Mouse (Mus musculus): Measurements from ENCODE around the gene Usp36. TPM values are rescaled to one million over a fixed set of nuclear protein-coding genes. Genes with fewer than 3 reads are reported as not detected.

Usp36 gene
- polyA plus RNA-seq, 1 experiment, result 11.5 TPM

GRCm38 (mm10) chr11:118297967-118298366 is 7.9 kb upstream of the Usp36 start:
- Histone ChIP-seq H3K27me3 (ENCODE audit: control insufficient read depth, insufficient read depth, low read length) (no peaks in the 10 kb centered on the region), H3K4me3 (ENCODE audit: low read depth, low read length) (no peak overlapping the region), H3K4me1 (ENCODE audit: control insufficient read depth, insufficient read depth, insufficient read length, low read length) (no peaks in the 10 kb centered on the region), H3K36me3 (ENCODE audit: control insufficient read depth, insufficient read depth, low read length) (no peaks in the 10 kb centered on the region), H3K27ac (ENCODE audit: insufficient read depth, low read depth, low read length) (no peak overlapping the region)
- 89% methylated on average over 3 of the region's 3 CpGs for WGBS
- no peak for TF ChIP-seq CTCF (IDR thresholded peaks at IDR 0.05; ENCODE audit: extremely low read depth, insufficient read length, insufficient replicate concordance, low read depth, low read length)
- no peak for TF ChIP-seq POLR2A (IDR thresholded peaks at IDR 0.05; ENCODE audit: low read depth, low read length)

GRCm38 (mm10) chr11:118295026-118295425 is 5.0 kb upstream of the Usp36 start:
- Histone ChIP-seq H3K27ac (ENCODE audit: insufficient read depth, low read depth, low read length) (no peak overlapping the region), H3K4me3 (ENCODE audit: low read depth, low read length) (no peak overlapping the region), H3K36me3 (ENCODE audit: control insufficient read depth, insufficient read depth, low read length) (no peaks in the 10 kb centered on the region), H3K27me3 (ENCODE audit: control insufficient read depth, insufficient read depth, low read length) (no peaks in the 10 kb centered on the region), H3K4me1 (ENCODE audit: control insufficient read depth, insufficient read depth, insufficient read length, low read length) (no peaks in the 10 kb centered on the region)
- TF ChIP-seq POLR2A (IDR thresholded peaks at IDR 0.05; ENCODE audit: low read depth, low read length) (no peak), CTCF (IDR thresholded peaks at IDR 0.05; ENCODE audit: extremely low read depth, insufficient read length, insufficient replicate concordance, low read depth, low read length) (no peak)
- 58% methylated on average over 2 of the region's 2 CpGs for WGBS

- Histone ChIP-seq H3K36me3 (ENCODE audit: control insufficient read depth, insufficient read depth, low read length) (no peaks in the 10 kb centered on the region), H3K27me3 (ENCODE audit: control insufficient read depth, insufficient read depth, low read length) (no peaks in the 10 kb centered on the region), H3K4me3 (ENCODE audit: low read depth, low read length) (no peak overlapping the region), H3K27ac (ENCODE audit: insufficient read depth, low read depth, low read length) (no peak overlapping the region), H3K4me1 (ENCODE audit: control insufficient read depth, insufficient read depth, insufficient read length, low read length) (peaks cover 9% of the 10 kb centered on the region; the same call in 1 of the 2 replicates)
- 61% methylated on average over 6 of the region's 6 CpGs for WGBS
- TF ChIP-seq CTCF (IDR thresholded peaks at IDR 0.05; ENCODE audit: extremely low read depth, insufficient read length, insufficient replicate concordance, low read depth, low read length), result no peak
- no peak for TF ChIP-seq POLR2A (IDR thresholded peaks at IDR 0.05; ENCODE audit: low read depth, low read length)
Measured at GRCm38 (mm10) chr11:118292671-118293070, 2.6 kb upstream of the Usp36 start.

GRCm38 (mm10) chr11:118289562-118289961 is 482 bp downstream of the Usp36 start:
- TF ChIP-seq POLR2A (IDR thresholded peaks at IDR 0.05; ENCODE audit: low read depth, low read length) (no peak), CTCF (IDR thresholded peaks at IDR 0.05; ENCODE audit: extremely low read depth, insufficient read length, insufficient replicate concordance, low read depth, low read length) (no peak)
- under 1% methylated on average over 22 of the region's 22 CpGs for WGBS
- Histone ChIP-seq H3K27ac (ENCODE audit: insufficient read depth, low read depth, low read length) (peak overlapping the region; percentile 77), H3K4me1 (ENCODE audit: control insufficient read depth, insufficient read depth, insufficient read length, low read length) (peaks cover 9% of the 10 kb centered on the region; the same call in 1 of the 2 replicates), H3K27me3 (ENCODE audit: control insufficient read depth, insufficient read depth, low read length) (no peaks in the 10 kb centered on the region), H3K36me3 (ENCODE audit: control insufficient read depth, insufficient read depth, low read length) (peaks cover 20% of the 10 kb centered on the region), H3K4me3 (ENCODE audit: low read depth, low read length) (peak overlapping the region; percentile 81)

- TF ChIP-seq POLR2A (IDR thresholded peaks at IDR 0.05; ENCODE audit: low read depth, low read length) (no peak), CTCF (IDR thresholded peaks at IDR 0.05; ENCODE audit: extremely low read depth, insufficient read length, insufficient replicate concordance, low read depth, low read length) (no peak)
- H3K36me3 ChIP-seq (ENCODE audit: control insufficient read depth, insufficient read depth, low read length), result peaks cover 20% of the 10 kb centered on the region
- peaks cover 9% of the 10 kb centered on the region; the same call in 1 of the 2 replicates for H3K4me1 ChIP-seq (ENCODE audit: control insufficient read depth, insufficient read depth, insufficient read length, low read length)
- H3K27ac ChIP-seq (ENCODE audit: insufficient read depth, low read depth, low read length), result peak overlapping the region; percentile 77; the same call in 1 of the 2 replicates
- WGBS, result 1% methylated on average over 16 of the region's 16 CpGs
- peak overlapping the region; percentile 81 for H3K4me3 ChIP-seq (ENCODE audit: low read depth, low read length)
- no peaks in the 10 kb centered on the region for H3K27me3 ChIP-seq (ENCODE audit: control insufficient read depth, insufficient read depth, low read length)
Measured at GRCm38 (mm10) chr11:118289037-118289511, 970 bp downstream of the Usp36 start.

GRCm38 (mm10) chr11:118287573-118287972 is 2.5 kb downstream of the Usp36 start:
- Histone ChIP-seq H3K4me1 (ENCODE audit: control insufficient read depth, insufficient read depth, insufficient read length, low read length) (peaks cover 9% of the 10 kb centered on the region; the same call in 1 of the 2 replicates), H3K27me3 (ENCODE audit: control insufficient read depth, insufficient read depth, low read length) (no peaks in the 10 kb centered on the region), H3K36me3 (ENCODE audit: control insufficient read depth, insufficient read depth, low read length) (peaks cover 33% of the 10 kb centered on the region), H3K4me3 (ENCODE audit: low read depth, low read length) (no peak overlapping the region), H3K27ac (ENCODE audit: insufficient read depth, low read depth, low read length) (no peak overlapping the region)
- TF ChIP-seq CTCF (IDR thresholded peaks at IDR 0.05; ENCODE audit: extremely low read depth, insufficient read length, insufficient replicate concordance, low read depth, low read length) (no peak), POLR2A (IDR thresholded peaks at IDR 0.05; ENCODE audit: low read depth, low read length) (no peak)
- 86% methylated on average over 9 of the region's 9 CpGs for WGBS

- H3K27ac ChIP-seq (ENCODE audit: insufficient read depth, low read depth, low read length), result no peak overlapping the region
- TF ChIP-seq POLR2A (IDR thresholded peaks at IDR 0.05; ENCODE audit: low read depth, low read length), result no peak
- WGBS, result 83% methylated on average over 9 of the region's 9 CpGs
- peaks cover 9% of the 10 kb centered on the region; the same call in 1 of the 2 replicates for H3K4me1 ChIP-seq (ENCODE audit: control insufficient read depth, insufficient read depth, insufficient read length, low read length)
- no peaks in the 10 kb centered on the region for H3K27me3 ChIP-seq (ENCODE audit: control insufficient read depth, insufficient read depth, low read length)
- peaks cover 42% of the 10 kb centered on the region for H3K36me3 ChIP-seq (ENCODE audit: control insufficient read depth, insufficient read depth, low read length)
- H3K4me3 ChIP-seq (ENCODE audit: low read depth, low read length), result no peak overlapping the region
Measured at GRCm38 (mm10) chr11:118286434-118286833, 3.6 kb downstream of the Usp36 start.

Data from small intestine, adult 2 months (tissue).